Mouse (Mus musculus): ENCODE measurements at regions not wholly inside any gene's neighbourhood (a gene's known extent, or its start where the extent isn't known, plus 50 kb on each side); places are given as distances from the start of the nearest gene placed in this dataset.

DNA sequence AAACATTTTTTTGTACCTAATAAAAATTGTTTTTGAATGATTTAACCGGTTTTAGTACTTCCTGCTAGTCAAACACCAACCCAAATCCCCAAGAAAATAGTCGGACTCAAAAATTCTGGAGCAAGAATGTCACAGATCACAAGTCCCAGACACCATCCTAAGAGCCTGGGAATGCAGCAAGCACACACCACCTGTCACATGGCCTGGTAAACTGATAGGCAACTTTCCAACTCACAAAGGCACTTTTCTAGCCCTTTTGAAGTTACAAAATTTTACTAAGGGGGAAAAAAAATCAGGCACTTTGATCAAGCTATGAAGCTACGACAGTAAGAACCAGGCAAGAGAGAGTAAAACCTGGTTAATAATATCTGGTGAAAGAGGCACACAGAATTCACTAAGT, 70.7 kb upstream of the Tln2 start:
- 79% methylated on average over 3 of the region's 3 CpGs for WGBS
- Histone ChIP-seq H3K4me3 (ENCODE audit: low read depth, low read length) (no peak overlapping the region), H3K27me3 (replicated peaks; ENCODE audit: control insufficient read depth, insufficient read depth, low read length) (peaks cover 9% of the 10 kb centered on the region; the same call in 1 of the 2 replicates), H3K36me3 (ENCODE audit: control insufficient read depth, insufficient read depth, low read length) (no peaks in the 10 kb centered on the region), H3K4me1 (ENCODE audit: control insufficient read depth, insufficient read depth, low read length) (peaks cover 12% of the 10 kb centered on the region), H3K9me3 (replicated peaks; ENCODE audit: control insufficient read depth, low read length) (no peaks in the 10 kb centered on the region), H3K4me2 (ENCODE audit: low read length) (no peak overlapping the region), H3K27ac (ENCODE audit: low read depth, low read length) (no peak overlapping the region), H3K9ac (ENCODE audit: low read length) (no peak overlapping the region)
- DNase-seq (ENCODE audit: low spot score) (no peak), ATAC-seq (no peak)

DNA sequence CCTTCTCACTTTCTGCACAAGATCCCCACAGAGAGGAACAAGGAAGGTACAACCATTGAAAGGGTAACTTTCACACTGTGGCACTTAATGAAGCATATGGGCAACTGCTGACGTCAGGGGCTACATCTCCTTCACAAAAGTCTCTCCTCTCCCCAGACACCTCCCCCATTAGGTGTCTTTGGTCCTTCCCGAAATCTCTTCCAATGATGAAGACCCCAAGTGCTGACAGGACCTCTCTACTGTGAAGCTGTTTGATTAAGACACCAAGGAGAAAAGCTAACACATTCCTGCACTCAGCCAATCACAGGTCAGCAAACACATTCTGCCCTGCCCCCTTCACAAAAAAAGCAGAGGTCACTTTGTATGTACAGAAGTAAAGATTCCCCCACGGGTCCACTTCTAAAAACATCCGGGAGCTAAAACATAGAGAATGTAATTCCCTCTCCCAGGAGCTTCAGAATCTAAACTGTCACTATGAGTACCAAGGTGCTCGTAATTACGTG, 72.3 kb upstream of the Tln2 start:
- ATAC-seq (no peak), DNase-seq (ENCODE audit: low spot score) (no peak)
- H3K4me2 ChIP-seq (ENCODE audit: low read length), result peak overlapping the region; percentile 99
- H3K9ac ChIP-seq (ENCODE audit: low read length), result peak overlapping the region; percentile 86
- no peaks in the 10 kb centered on the region for H3K9me3 ChIP-seq (replicated peaks; ENCODE audit: control insufficient read depth, low read length)
- H3K27me3 ChIP-seq (replicated peaks; ENCODE audit: control insufficient read depth, insufficient read depth, low read length), result peaks cover 9% of the 10 kb centered on the region; the same call in 1 of the 2 replicates
- WGBS, result 3% methylated on average over 6 of the region's 6 CpGs
- H3K4me1 ChIP-seq (ENCODE audit: control insufficient read depth, insufficient read depth, low read length), result peaks cover 12% of the 10 kb centered on the region
- no peak overlapping the region for H3K27ac ChIP-seq (ENCODE audit: low read depth, low read length)
- H3K36me3 ChIP-seq (ENCODE audit: control insufficient read depth, insufficient read depth, low read length), result no peaks in the 10 kb centered on the region
- peak overlapping the region; percentile 69 for H3K4me3 ChIP-seq (ENCODE audit: low read depth, low read length)

GRCm38 (mm10) chr9:67632521-67633025, 73.1 kb upstream of the Tln2 start:
- Histone ChIP-seq H3K27ac (ENCODE audit: low read depth, low read length) (no peak overlapping the region), H3K4me1 (ENCODE audit: control insufficient read depth, insufficient read depth, low read length) (peaks cover 12% of the 10 kb centered on the region), H3K9me3 (replicated peaks; ENCODE audit: control insufficient read depth, low read length) (no peaks in the 10 kb centered on the region), H3K36me3 (ENCODE audit: control insufficient read depth, insufficient read depth, low read length) (no peaks in the 10 kb centered on the region), H3K27me3 (replicated peaks; ENCODE audit: control insufficient read depth, insufficient read depth, low read length) (peaks cover 9% of the 10 kb centered on the region; the same call in 1 of the 2 replicates), H3K4me2 (ENCODE audit: low read length) (peak overlapping the region; percentile 99), H3K4me3 (ENCODE audit: low read depth, low read length) (peak overlapping the region; percentile 69), H3K9ac (ENCODE audit: low read length) (peak overlapping the region; percentile 86)
- DNase-seq (ENCODE audit: low spot score) (peak; percentile 49), ATAC-seq (peak; percentile 75)
- under 1% methylated on average over 40 of the region's 40 CpGs for WGBS

- ATAC-seq, result peak; percentile 48
- no peaks in the 10 kb centered on the region for H3K36me3 ChIP-seq (ENCODE audit: control insufficient read depth, insufficient read depth, low read length)
- H3K4me1 ChIP-seq (ENCODE audit: control insufficient read depth, insufficient read depth, low read length), result peaks cover 12% of the 10 kb centered on the region
- peak overlapping the region; percentile 69 for H3K4me3 ChIP-seq (ENCODE audit: low read depth, low read length)
- under 1% methylated on average over 49 of the region's 50 CpGs for WGBS
- peak overlapping the region; percentile 86 for H3K9ac ChIP-seq (ENCODE audit: low read length)
- H3K4me2 ChIP-seq (ENCODE audit: low read length), result peak overlapping the region; percentile 99
- H3K27ac ChIP-seq (ENCODE audit: low read depth, low read length), result peak overlapping the region; percentile 87; the same call in 1 of the 2 replicates
- H3K27me3 ChIP-seq (replicated peaks; ENCODE audit: control insufficient read depth, insufficient read depth, low read length), result peaks cover 9% of the 10 kb centered on the region; the same call in 1 of the 2 replicates
- H3K9me3 ChIP-seq (replicated peaks; ENCODE audit: control insufficient read depth, low read length), result no peaks in the 10 kb centered on the region
- no peak for DNase-seq (ENCODE audit: low spot score)
These were observed 73.7 kb upstream of the Tln2 start for GRCm38 (mm10) chr9:67633026-67633741.

DNA sequence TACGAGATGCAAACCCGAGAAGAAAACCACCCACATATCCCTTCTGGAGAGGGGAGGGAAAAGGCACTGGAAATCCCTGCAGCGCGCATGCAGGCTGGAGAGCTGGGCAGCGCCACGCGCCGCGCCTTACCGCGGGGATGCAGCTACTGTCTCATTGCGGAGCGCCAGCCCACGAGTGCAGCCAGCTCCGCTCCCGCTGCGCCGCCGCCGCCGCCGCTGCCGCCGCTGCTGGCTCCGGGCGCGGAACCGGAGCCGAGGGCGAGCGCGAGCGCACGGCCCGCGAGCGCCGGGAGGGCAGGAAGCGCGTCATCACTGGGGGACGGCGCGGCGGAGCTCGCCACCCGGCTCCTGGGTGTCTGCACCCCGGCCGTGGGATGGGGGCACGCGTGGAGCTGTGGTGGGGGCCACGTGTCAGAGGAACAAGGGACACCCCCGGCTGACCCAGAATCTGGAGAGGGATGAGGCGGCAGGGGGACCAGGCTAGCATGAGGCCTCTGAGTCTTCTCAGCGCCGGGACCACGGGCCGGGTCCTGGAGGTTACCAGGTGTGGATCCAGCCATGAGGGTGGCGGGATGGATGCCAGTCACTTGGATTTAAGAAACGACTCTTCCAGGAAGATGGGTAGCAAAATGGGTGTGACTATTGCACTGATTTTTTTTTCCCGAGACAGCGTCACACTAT, 74.4 kb upstream of the Tln2 start:
- under 1% methylated on average over 61 of the region's 61 CpGs for WGBS
- peak overlapping the region; percentile 87 for H3K27ac ChIP-seq (ENCODE audit: low read depth, low read length)
- peak; percentile 88 for ATAC-seq

GRCm38 (mm10) chr9:67646820-67647219, 87.3 kb upstream of the Tln2 start:
- H3K36me3 ChIP-seq (ENCODE audit: control insufficient read depth, insufficient read depth, low read length), result no peaks in the 10 kb centered on the region
- no peak overlapping the region for H3K27ac ChIP-seq (ENCODE audit: low read depth, low read length)
- ATAC-seq, result no peak
- H3K4me1 ChIP-seq (ENCODE audit: control insufficient read depth, insufficient read depth, low read length), result no peaks in the 10 kb centered on the region
- no peak overlapping the region for H3K9ac ChIP-seq (ENCODE audit: low read length)
- H3K27me3 ChIP-seq (replicated peaks; ENCODE audit: control insufficient read depth, insufficient read depth, low read length), result no peaks in the 10 kb centered on the region
- no peaks in the 10 kb centered on the region for H3K9me3 ChIP-seq (replicated peaks; ENCODE audit: control insufficient read depth, low read length)
- H3K4me3 ChIP-seq (ENCODE audit: low read depth, low read length), result no peak overlapping the region
- no peak for DNase-seq (ENCODE audit: low spot score)
- 100% methylated on average over 2 of the region's 2 CpGs for WGBS
- H3K4me2 ChIP-seq (ENCODE audit: low read length), result no peak overlapping the region

More for the DNA sequence above, 74.4 kb upstream of the Tln2 start:
- DNase-seq (ENCODE audit: low spot score), result peak; percentile 84
- peak overlapping the region; percentile 86 for H3K9ac ChIP-seq (ENCODE audit: low read length)
- peak overlapping the region; percentile 99 for H3K4me2 ChIP-seq (ENCODE audit: low read length)
- H3K9me3 ChIP-seq (replicated peaks; ENCODE audit: control insufficient read depth, low read length), result no peaks in the 10 kb centered on the region
- peaks cover 12% of the 10 kb centered on the region for H3K4me1 ChIP-seq (ENCODE audit: control insufficient read depth, insufficient read depth, low read length)
- peaks cover 9% of the 10 kb centered on the region; the same call in 1 of the 2 replicates for H3K27me3 ChIP-seq (replicated peaks; ENCODE audit: control insufficient read depth, insufficient read depth, low read length)
- H3K36me3 ChIP-seq (ENCODE audit: control insufficient read depth, insufficient read depth, low read length), result no peaks in the 10 kb centered on the region
- H3K4me3 ChIP-seq (ENCODE audit: low read depth, low read length), result peak overlapping the region; percentile 69

DNA sequence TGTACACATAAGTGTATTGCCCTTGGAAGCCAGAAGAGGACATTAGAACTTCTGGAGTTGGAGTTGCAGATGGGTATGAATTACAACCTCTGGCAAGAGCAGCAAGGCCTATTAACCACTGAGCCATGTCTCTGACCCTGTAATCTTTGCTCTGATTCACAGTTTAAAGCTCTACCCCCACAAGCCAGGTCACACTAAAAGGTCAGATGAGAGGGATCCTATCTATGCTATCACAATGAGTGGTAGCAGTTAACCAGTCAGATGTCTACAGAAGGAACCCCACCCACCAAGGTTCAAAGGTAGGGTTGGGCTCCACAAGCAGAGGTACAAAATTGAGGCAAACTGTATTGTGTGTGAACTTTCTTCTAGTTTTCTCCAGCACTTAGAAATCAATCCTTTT, 94.5 kb upstream of the C2cd4b start:
- H3K9me3 ChIP-seq (replicated peaks; ENCODE audit: control insufficient read depth, low read length), result no peaks in the 10 kb centered on the region
- DNase-seq (ENCODE audit: low spot score), result no peak
- no peak for ATAC-seq
- H3K27ac ChIP-seq (ENCODE audit: low read depth, low read length), result no peak overlapping the region
- no peaks in the 10 kb centered on the region for H3K36me3 ChIP-seq (ENCODE audit: control insufficient read depth, insufficient read depth, low read length)
- H3K4me1 ChIP-seq (ENCODE audit: control insufficient read depth, insufficient read depth, low read length), result no peaks in the 10 kb centered on the region
- no peak overlapping the region for H3K4me2 ChIP-seq (ENCODE audit: low read length)
- no peak overlapping the region for H3K9ac ChIP-seq (ENCODE audit: low read length)
- no peak overlapping the region for H3K4me3 ChIP-seq (ENCODE audit: low read depth, low read length)
- no peaks in the 10 kb centered on the region for H3K27me3 ChIP-seq (replicated peaks; ENCODE audit: control insufficient read depth, insufficient read depth, low read length)

DNA sequence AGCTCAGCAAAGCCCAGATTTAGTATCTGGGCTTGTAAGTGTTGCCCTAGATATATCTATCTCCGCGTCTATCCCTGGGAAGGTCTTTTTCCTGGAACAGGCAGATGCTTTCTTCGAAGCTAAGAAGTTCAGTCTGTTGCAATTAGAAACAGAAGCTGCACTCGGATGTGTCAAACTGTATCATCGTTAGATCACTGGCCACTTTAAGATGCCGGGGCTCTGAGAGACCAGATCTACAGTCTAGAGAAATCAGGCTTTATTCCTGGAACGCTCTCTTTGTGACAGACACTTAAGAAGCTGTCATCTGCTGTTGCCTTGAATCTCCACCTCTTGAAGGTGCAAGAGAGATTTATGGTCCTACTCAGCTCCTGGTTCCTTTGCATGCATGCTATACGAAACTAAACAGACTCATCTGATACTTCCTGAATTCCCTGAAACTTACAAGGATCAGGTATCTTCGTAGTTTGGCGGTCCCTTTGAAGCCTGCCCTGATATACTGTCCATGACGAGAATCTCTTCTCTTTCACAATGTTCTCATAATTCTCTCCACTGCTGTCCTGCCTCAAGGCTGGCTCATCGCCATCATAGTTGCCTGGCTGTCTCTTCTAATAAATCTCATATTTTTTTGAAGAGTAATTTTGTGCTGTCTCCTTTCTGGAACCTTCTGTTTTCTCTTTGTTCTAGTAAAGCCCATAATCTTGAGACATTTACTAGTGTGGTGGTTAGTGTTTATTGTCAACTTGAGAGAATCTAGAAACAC, 88.8 kb upstream of the C2cd4b start:
- no peak overlapping the region for H3K4me2 ChIP-seq (ENCODE audit: low read length)
- H3K27me3 ChIP-seq (replicated peaks; ENCODE audit: control insufficient read depth, insufficient read depth, low read length), result no peaks in the 10 kb centered on the region
- no peaks in the 10 kb centered on the region for H3K9me3 ChIP-seq (replicated peaks; ENCODE audit: control insufficient read depth, low read length)
- no peaks in the 10 kb centered on the region for H3K36me3 ChIP-seq (ENCODE audit: control insufficient read depth, insufficient read depth, low read length)
- no peak overlapping the region for H3K4me3 ChIP-seq (ENCODE audit: low read depth, low read length)
- WGBS, result 89% methylated on average over 12 of the region's 12 CpGs
- H3K4me1 ChIP-seq (ENCODE audit: control insufficient read depth, insufficient read depth, low read length), result no peaks in the 10 kb centered on the region
- no peak overlapping the region for H3K9ac ChIP-seq (ENCODE audit: low read length)
- H3K27ac ChIP-seq (ENCODE audit: low read depth, low read length), result no peak overlapping the region
- DNase-seq (ENCODE audit: low spot score), result no peak
- ATAC-seq, result no peak
